Mouse (Mus musculus) mouse embryonic stem cell (cell line): Measurements from ENCODE around the gene F2rl3.

Source experiments
- in situ Hi-C, 2 experiments: fragments of 300-500 bp; cut with MboI; formaldehyde crosslinking; loops; 1 replicate in 1 of 2; 3 replicates in 1 of 2; pipeline ENCODE4 v1.14.3; 2019 to 2020; ENCODE audit warnings: low sequenced_read_pairs in 2 of 2, low pct_unique_long_range_greater_than_20kb in 1 of 2, mixed read lengths in 1 of 2; ENCODE audit not compliant: unreplicated experiment in 1 of 2

Gene F2rl3

DNA sequence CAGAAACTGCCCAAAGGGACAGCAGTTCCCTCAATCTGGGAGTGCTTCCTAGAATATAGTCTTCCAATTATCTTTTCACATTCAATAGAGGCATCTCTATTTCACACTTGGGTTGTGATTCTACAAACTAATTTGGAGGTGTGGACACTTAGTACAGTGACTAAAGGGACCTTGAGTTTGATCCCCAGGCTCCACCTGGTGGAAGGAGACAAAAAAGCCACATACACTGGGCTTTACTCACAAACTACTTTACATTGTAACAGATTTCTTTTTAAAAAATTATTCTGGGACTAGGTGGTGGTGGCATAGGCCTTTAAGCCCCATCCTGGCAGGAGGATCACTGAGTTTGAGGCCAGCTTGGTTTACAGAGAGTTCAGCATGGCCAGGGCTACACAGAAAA lies 3.4 kb upstream of the F2rl3 start:
- in situ Hi-C loops = no loop called here

DNA sequence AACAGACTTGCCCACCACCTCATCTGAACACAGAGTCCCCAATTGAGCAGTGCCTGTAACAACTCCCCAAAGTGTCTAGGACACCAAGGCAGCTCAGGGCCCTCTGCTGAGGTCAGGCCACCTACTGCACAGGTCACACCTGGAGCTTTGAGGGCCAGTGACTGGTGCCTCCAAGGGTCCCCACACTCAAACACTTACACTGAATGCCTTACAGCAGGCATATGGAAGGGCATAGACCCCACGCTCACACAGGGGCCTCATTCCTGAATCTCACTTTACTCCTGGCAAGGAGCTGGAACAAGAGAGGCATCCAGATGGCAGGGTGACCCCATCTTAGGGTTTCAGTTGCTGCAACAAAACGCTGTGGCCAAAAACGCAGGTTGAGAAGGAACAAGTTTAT lies 1.5 kb upstream of the F2rl3 start:
- in situ Hi-C loops = no loop called here

DNA sequence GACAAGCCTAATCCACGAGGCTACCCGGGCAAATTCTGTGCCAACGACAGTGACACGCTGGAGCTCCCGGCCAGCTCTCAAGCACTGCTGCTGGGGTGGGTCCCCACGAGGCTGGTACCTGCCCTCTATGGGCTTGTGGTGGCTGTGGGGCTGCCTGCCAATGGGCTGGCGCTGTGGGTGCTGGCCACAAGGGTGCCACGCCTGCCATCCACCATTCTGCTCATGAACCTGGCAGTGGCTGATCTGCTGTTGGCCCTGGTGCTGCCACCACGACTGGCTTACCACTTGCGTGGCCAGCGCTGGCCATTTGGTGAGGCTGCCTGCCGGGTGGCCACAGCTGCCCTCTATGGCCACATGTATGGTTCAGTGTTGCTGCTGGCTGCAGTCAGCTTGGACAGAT lies 626 bp downstream of the F2rl3 start:
- in situ Hi-C loops = no loop called here

DNA sequence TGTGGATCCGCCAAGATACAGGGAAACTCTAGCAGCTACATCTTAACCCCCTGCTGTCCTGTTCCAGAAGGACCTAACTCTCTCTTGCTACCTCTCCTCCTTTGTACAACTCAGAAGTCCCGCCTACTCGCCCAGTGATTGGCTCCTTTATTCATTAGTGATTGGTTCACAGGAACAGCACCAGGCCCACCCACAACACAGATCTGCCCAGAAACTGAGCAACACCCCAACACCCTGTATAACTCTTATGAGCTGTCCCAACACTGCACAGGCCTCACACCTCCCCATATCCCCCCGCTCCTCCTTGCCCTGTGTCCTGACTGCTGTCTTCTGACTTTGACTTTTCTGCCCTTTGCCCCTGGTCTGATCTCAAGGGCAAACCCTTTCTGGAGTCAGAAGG lies 4.0 kb downstream of the F2rl3 start:
- in situ Hi-C loops = no loop called here

DNA sequence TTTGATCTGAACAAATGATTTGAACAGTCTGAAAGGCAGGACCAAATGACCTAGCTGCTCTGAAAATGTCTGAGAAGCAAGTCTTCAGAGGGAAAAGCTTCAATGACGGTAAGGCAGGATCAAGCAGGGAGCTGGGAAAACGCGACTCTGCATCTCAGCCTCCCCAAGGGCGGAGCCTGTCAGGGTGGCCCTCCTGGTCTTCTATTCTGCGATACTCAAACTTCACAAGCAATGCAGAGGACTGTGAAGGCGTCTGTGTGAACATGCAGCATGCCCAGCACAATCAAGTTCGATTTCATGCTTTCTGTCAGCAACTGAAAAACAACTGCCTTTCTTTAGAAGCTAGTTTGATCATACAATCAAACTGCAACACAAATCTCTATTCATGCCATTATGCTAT lies 5.1 kb downstream of the F2rl3 start:
- in situ Hi-C loops = no loop called here

DNA sequence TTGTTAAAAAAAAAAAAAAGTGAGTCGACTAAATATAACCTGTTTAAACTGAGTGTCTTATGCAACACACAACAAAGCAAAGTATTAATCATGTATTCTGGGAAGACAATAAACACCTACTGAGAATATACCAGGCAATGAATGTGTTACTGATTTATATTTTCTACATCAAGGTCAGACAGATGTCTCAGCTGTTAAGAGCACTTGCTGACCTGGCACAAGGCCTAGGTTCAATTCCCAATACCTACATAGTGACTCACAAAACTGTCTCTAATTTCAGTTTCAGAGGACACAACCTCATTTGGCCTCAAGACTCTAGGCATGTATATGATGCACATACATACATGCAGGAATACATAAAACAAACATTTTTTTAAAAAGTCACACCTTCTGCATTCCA lies 16.1 kb downstream of the F2rl3 start:
- in situ Hi-C loops = no loop called here

DNA sequence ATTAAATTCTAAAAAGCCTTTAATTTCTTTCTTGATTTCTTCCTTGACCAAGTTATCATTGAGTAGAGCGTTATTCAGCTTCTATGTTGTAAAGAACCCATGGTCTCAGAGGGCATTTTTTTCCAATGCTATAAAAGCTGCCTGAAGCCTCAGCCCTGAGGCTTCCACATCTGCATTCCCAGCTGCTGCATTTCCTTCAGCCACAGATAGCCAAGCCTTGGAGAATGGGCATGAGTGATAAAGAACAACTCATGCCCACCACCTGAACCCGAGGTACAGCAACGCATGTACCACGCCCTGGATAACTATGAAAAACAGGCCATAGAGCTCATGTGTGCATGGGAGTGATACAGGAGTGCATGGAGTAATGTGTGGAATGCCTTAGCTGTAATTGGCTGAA lies 19.0 kb downstream of the F2rl3 start:
- in situ Hi-C loops = no loop called here

DNA sequence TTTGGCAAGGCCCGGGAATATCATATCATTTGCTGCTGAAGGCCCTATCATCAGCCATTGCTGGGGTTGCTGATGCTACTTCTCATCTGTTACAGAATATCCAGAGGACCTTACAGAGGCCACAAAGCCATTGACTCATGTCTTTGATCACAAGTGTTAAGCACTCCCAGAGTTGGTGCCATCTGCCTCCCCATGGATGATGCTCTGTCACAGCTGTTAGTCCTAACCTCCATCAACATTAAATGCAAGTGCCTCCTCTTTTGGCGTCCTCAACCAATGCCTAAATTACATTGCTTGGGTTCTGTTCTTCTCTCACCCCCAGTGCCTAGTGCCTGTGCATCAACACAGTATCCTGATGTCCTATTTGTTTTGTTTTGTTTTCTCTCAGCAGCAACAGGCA lies 39.9 kb downstream of the F2rl3 start:
- in situ Hi-C loops = no loop called here

DNA sequence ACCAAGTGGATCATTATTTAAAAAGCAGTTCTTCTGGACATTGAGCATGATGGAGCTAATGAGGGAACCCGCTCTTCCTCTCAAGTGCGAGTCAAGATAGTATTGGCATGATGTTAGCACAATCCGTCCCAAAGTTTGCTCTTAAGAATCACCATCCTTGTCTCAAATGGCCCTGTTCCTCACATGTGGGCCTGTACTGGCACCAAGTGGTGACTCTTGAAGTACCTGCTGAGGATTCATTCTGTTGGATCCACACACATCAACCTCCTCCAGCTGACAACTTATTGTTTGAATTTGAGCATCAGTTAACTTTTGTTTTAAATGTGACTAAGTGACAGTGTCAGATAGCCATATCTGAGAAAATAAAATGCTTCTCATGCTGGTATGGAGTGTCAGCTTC lies 51.0 kb downstream of the F2rl3 start:
- in situ Hi-C loops = no loop called here
